Mouse (Mus musculus): ENCODE results near the gene Cdrt4.

- TF ChIP-seq MYOD1 (IDR thresholded peaks at IDR 0.05; ENCODE audit: control insufficient read depth, insufficient read length, low read depth) (no peak), CTCF (IDR thresholded peaks at IDR 0.05; ENCODE audit: control insufficient read depth, insufficient read depth, insufficient read length) (no peak), MAX (IDR thresholded peaks at IDR 0.05) (no peak)
Observed at GRCm38 (mm10) chr11:63004617-63005016, 53.6 kb downstream of the Cdrt4 start.

All from C2C12 (cell line).